Mouse (Mus musculus) 3T3-L1 (cell line): ENCODE results near the gene Prr12.

Experiments
- DNase-seq: peaks from one replicate; pipeline ENCODE4 v3.0.0-alpha.2; 2015; ENCODE audit warnings: low read depth, low spot score

Prr12 gene

GRCm38 (mm10) chr7:45000539-45001114, 52.1 kb downstream of the Prr12 start:
- no peak for DNase-seq

GRCm38 (mm10) chr7:44999753-45000152, 52.9 kb downstream of the Prr12 start:
- no peak for DNase-seq

- peak; percentile 84 for DNase-seq
Measured at GRCm38 (mm10) chr7:44998501-44998955, 54.2 kb downstream of the Prr12 start, which contains the start of gene Bcl2l12. Bcl2l12 (minus strand) TSS chr7:44998712.

GRCm38 (mm10) chr7:44997940-44998428, 54.7 kb downstream of the Prr12 start:
- DNase-seq, result no peak

GRCm38 (mm10) chr7:44997231-44997939, 55.3 kb downstream of the Prr12 start, which contains the start of gene Irf3:
Irf3 (plus strand) TSS chr7:44997648.
- DNase-seq, result peak; percentile 97

GRCm38 (mm10) chr7:44996672-44997071, 56.0 kb downstream of the Prr12 start:
- no peak for DNase-seq

GRCm38 (mm10) chr7:44986879-44987718, 65.6 kb downstream of the Prr12 start:
- DNase-seq, result no peak

GRCm38 (mm10) chr7:44986192-44986878, 66.3 kb downstream of the Prr12 start, which contains the start of gene Prmt1:
Prmt1 (minus strand) TSS chr7:44986568.
- DNase-seq, result peak; percentile 99

- peak; percentile 72 for DNase-seq
Measured at GRCm38 (mm10) chr7:44985595-44986191, 67.0 kb downstream of the Prr12 start.

- no peak for DNase-seq
Measured at GRCm38 (mm10) chr7:44984833-44985164, 67.9 kb downstream of the Prr12 start.

- no peak for DNase-seq
Measured at GRCm38 (mm10) chr7:44983944-44984832, 68.5 kb downstream of the Prr12 start.

- peak; percentile 89 for DNase-seq
Measured at GRCm38 (mm10) chr7:44983085-44983484, 69.6 kb downstream of the Prr12 start.

- DNase-seq, result no peak
Measured at GRCm38 (mm10) chr7:44981539-44981938, 71.1 kb downstream of the Prr12 start.

- DNase-seq, result no peak
Measured at GRCm38 (mm10) chr7:44978300-44978699, 74.4 kb downstream of the Prr12 start.
